Mouse (Mus musculus) hindbrain, embryonic 16.5 days (tissue): ENCODE measurements at regions not wholly inside any gene's neighbourhood (a gene's known extent, or its start where the extent isn't known, plus 50 kb on each side); places are given as distances from the start of the nearest gene placed in this dataset.

Experiments used
- ATAC-seq: fragments of 200-750 bp; cut with Nextera tagmentation; 2 replicates; pipeline ENCODE4 v1.8.0; 2017; ENCODE audit warnings: moderate TSS enrichment, moderate library complexity
- H3K27ac ChIP-seq: fragments of 300-500 bp; sonication (generic); 2 replicates; pipeline ENCODE4 v1.5.1; 2014; ENCODE audit warnings: low read depth, mild to moderate bottlenecking, control low read depth, low read length, moderate library complexity
- H3K27me3 ChIP-seq: fragments of 300-500 bp; sonication (generic); replicated peaks from 2 replicates; pipeline ENCODE4 v1.6.1; 2014; ENCODE audit warnings: low read length; ENCODE audit not compliant: control insufficient read depth, insufficient read depth
- H3K36me3 ChIP-seq: fragments of 300-500 bp; sonication (generic); 2 replicates; pipeline ENCODE4 v1.6.1; 2014; ENCODE audit warnings: mild to moderate bottlenecking, low read length, moderate library complexity, mixed read lengths; ENCODE audit not compliant: control insufficient read depth, insufficient read depth
- H3K4me1 ChIP-seq: fragments of 300-500 bp; sonication (generic); 2 replicates; pipeline ENCODE4 v1.6.1; 2014; ENCODE audit warnings: low read depth, low read length; ENCODE audit not compliant: control insufficient read depth, insufficient read depth
- H3K4me2 ChIP-seq: fragments of 300-500 bp; sonication (generic); 2 replicates; pipeline ENCODE4 v1.6.1; 2014; ENCODE audit warnings: mild to moderate bottlenecking, low read length, control low read depth, moderate library complexity
- H3K4me3 ChIP-seq: fragments of 300-500 bp; sonication (generic); 2 replicates; pipeline ENCODE4 v1.5.1; 2014; ENCODE audit warnings: mild to moderate bottlenecking, low read length, control low read depth, moderate library complexity
- H3K9ac ChIP-seq: fragments of 300-500 bp; sonication (generic); 2 replicates; pipeline ENCODE4 v1.6.1; 2014; ENCODE audit warnings: low read depth, mild to moderate bottlenecking, control low read depth, low read length, moderate library complexity
- H3K9me3 ChIP-seq: fragments of 300-500 bp; sonication (generic); 2 replicates; pipeline ENCODE4 v1.6.1; 2014; ENCODE audit warnings: mild to moderate bottlenecking, low read length, moderate library complexity; ENCODE audit not compliant: control insufficient read depth
- WGBS: fragments of 180-500 bp; shearing (Covaris S2); extraction: QIAGEN DNeasy Blood & Tissue Kit; methylation state at CpG from one replicate; pipeline ENCODE4 v1.1.7; 2014; 5-methylcytosine and 5-hydroxymethylcytosine counted together

- no peak for ATAC-seq
- 27% methylated on average over 5 of the region's 5 CpGs for WGBS
- H3K9me3 ChIP-seq: no peaks in the 10 kb centered on the region
These were observed 87.8 kb upstream of the Enpp6 start for GRCm38 (mm10) chr8:46898697-46899445.

GRCm38 (mm10) chr8:46900826-46901225, 85.9 kb upstream of the Enpp6 start:
- ATAC-seq: no peak
- H3K36me3 ChIP-seq: no peaks in the 10 kb centered on the region
- H3K4me1 ChIP-seq: no peaks in the 10 kb centered on the region
- H3K27me3 ChIP-seq: no peaks in the 10 kb centered on the region
- 80% methylated on average over 4 of the region's 4 CpGs for WGBS
- no peak overlapping the region for H3K9ac ChIP-seq
- H3K4me2 ChIP-seq: no peak overlapping the region
- no peak overlapping the region for H3K27ac ChIP-seq
- no peak overlapping the region for H3K4me3 ChIP-seq
- H3K9me3 ChIP-seq: no peaks in the 10 kb centered on the region

More at GRCm38 (mm10) chr8:46898697-46899445, 87.8 kb upstream of the Enpp6 start:
- H3K27me3 ChIP-seq: no peaks in the 10 kb centered on the region
- no peak overlapping the region for H3K27ac ChIP-seq
- H3K4me3 ChIP-seq: no peak overlapping the region
- no peak overlapping the region for H3K4me2 ChIP-seq
- H3K9ac ChIP-seq: no peak overlapping the region
- H3K4me1 ChIP-seq: no peaks in the 10 kb centered on the region
- H3K36me3 ChIP-seq: no peaks in the 10 kb centered on the region

GRCm38 (mm10) chr8:46904731-46905130, 82.0 kb upstream of the Enpp6 start:
- ATAC-seq: no peak
- Histone ChIP-seq H3K36me3 (no peaks in the 10 kb centered on the region), H3K27ac (no peak overlapping the region), H3K9ac (no peak overlapping the region), H3K9me3 (no peaks in the 10 kb centered on the region), H3K4me1 (no peaks in the 10 kb centered on the region), H3K4me2 (no peak overlapping the region), H3K27me3 (no peaks in the 10 kb centered on the region), H3K4me3 (no peak overlapping the region)
- WGBS: 80% methylated on average over 3 of the region's 3 CpGs

- Histone ChIP-seq H3K4me3 (no peak overlapping the region), H3K27me3 (no peaks in the 10 kb centered on the region), H3K9ac (no peak overlapping the region), H3K4me1 (no peaks in the 10 kb centered on the region), H3K4me2 (peak overlapping the region; percentile 41), H3K9me3 (no peaks in the 10 kb centered on the region), H3K27ac (no peak overlapping the region), H3K36me3 (no peaks in the 10 kb centered on the region)
- ATAC-seq: no peak
- WGBS: 33% methylated on average over 11 of the region's 11 CpGs
These were observed 79.3 kb upstream of the Enpp6 start for GRCm38 (mm10) chr8:46907390-46907789.

- WGBS: 78% methylated on average over 4 of the region's 4 CpGs
- no peak overlapping the region for H3K4me3 ChIP-seq
- H3K36me3 ChIP-seq: no peaks in the 10 kb centered on the region
- no peak overlapping the region for H3K27ac ChIP-seq
- H3K9ac ChIP-seq: no peak overlapping the region
- H3K4me1 ChIP-seq: no peaks in the 10 kb centered on the region
- H3K4me2 ChIP-seq: no peak overlapping the region
- H3K9me3 ChIP-seq: no peaks in the 10 kb centered on the region
- no peak for ATAC-seq
- no peaks in the 10 kb centered on the region for H3K27me3 ChIP-seq
These were observed 78.5 kb upstream of the Enpp6 start for GRCm38 (mm10) chr8:46908186-46908585.

GRCm38 (mm10) chr8:46913956-46914355, 72.7 kb upstream of the Enpp6 start:
- WGBS: 50% methylated on average over 5 of the region's 5 CpGs
- no peaks in the 10 kb centered on the region for H3K36me3 ChIP-seq
- H3K4me2 ChIP-seq: no peak overlapping the region
- H3K9me3 ChIP-seq: no peaks in the 10 kb centered on the region
- H3K27ac ChIP-seq: no peak overlapping the region
- no peak overlapping the region for H3K4me3 ChIP-seq
- H3K27me3 ChIP-seq: no peaks in the 10 kb centered on the region
- H3K9ac ChIP-seq: no peak overlapping the region
- no peak for ATAC-seq
- H3K4me1 ChIP-seq: no peaks in the 10 kb centered on the region

GRCm38 (mm10) chr8:46920071-46920470, 66.6 kb upstream of the Enpp6 start:
- WGBS: 27% methylated on average over 3 of the region's 3 CpGs
- no peaks in the 10 kb centered on the region for H3K36me3 ChIP-seq
- ATAC-seq: no peak
- H3K9ac ChIP-seq: no peak overlapping the region
- H3K4me3 ChIP-seq: no peak overlapping the region
- no peaks in the 10 kb centered on the region for H3K9me3 ChIP-seq
- H3K27ac ChIP-seq: no peak overlapping the region
- no peak overlapping the region for H3K4me2 ChIP-seq
- peaks cover under 1% of the 10 kb centered on the region; the same call in 1 of the 2 replicates for H3K4me1 ChIP-seq
- no peaks in the 10 kb centered on the region for H3K27me3 ChIP-seq

GRCm38 (mm10) chr8:46921075-46921474, 65.6 kb upstream of the Enpp6 start:
- ATAC-seq: no peak
- H3K9me3 ChIP-seq: no peaks in the 10 kb centered on the region
- no peak overlapping the region for H3K4me2 ChIP-seq
- peaks cover 3% of the 10 kb centered on the region; the same call in 1 of the 2 replicates for H3K4me1 ChIP-seq
- no peaks in the 10 kb centered on the region for H3K27me3 ChIP-seq
- no peak overlapping the region for H3K27ac ChIP-seq
- H3K4me3 ChIP-seq: no peak overlapping the region
- no peaks in the 10 kb centered on the region for H3K36me3 ChIP-seq
- 95% methylated on average over 11 of the region's 11 CpGs for WGBS
- H3K9ac ChIP-seq: no peak overlapping the region

- Histone ChIP-seq H3K4me3 (no peak overlapping the region), H3K4me2 (no peak overlapping the region), H3K36me3 (no peaks in the 10 kb centered on the region), H3K9ac (no peak overlapping the region), H3K27ac (no peak overlapping the region), H3K9me3 (no peaks in the 10 kb centered on the region), H3K27me3 (no peaks in the 10 kb centered on the region), H3K4me1 (peaks cover 3% of the 10 kb centered on the region; the same call in 1 of the 2 replicates)
- peak; percentile 64 for ATAC-seq
- 77% methylated on average over 7 of the region's 7 CpGs for WGBS
These were observed 65.1 kb upstream of the Enpp6 start for GRCm38 (mm10) chr8:46921585-46921984.
